Mouse (Mus musculus): ENCODE results near the gene Nsun5. TPM values are rescaled to one million over a fixed set of nuclear protein-coding genes. Genes with fewer than 3 reads are reported as not detected.

Nsun5 gene
- polyA plus RNA-seq, 1 experiment from 2014 or later, result 21.2 TPM

DNA sequence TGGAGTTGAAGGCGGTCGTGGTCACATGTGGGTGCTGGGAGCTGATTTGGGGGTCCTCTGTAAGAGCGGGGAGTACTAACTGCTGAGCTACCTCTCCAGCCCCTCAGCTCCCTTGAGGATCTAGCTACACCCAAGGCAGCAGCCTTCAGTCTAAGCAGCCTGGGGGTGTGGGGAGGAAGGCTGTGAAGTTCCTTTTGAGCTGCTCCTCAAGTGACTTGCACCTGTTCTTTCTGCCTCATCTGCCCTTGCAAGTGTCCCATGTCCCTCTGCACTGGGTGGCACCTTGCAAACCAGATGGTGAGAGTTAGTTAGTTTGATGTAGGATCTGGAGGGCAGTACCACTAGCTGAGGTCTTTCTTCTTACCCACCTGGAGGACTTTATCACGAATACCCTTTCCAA is 38.4 kb downstream of the Nsun5 start:
- Histone ChIP-seq H3K4me3 (ENCODE audit: low read length) (no peak overlapping the region), H3K9me3 (replicated peaks; ENCODE audit: control insufficient read depth, low read length) (no peaks in the 10 kb centered on the region), H3K9ac (ENCODE audit: low read length) (no peak overlapping the region), H3K4me1 (ENCODE audit: control insufficient read depth, insufficient read depth, low read length) (no peaks in the 10 kb centered on the region), H3K36me3 (ENCODE audit: control insufficient read depth, insufficient read depth) (peaks cover 11% of the 10 kb centered on the region; the same call in 1 of the 2 replicates), H3K4me2 (ENCODE audit: low read depth, low read length) (no peak overlapping the region), H3K27me3 (ENCODE audit: control insufficient read depth, insufficient read depth, low read length) (no peaks in the 10 kb centered on the region), H3K27ac (ENCODE audit: low read length) (no peak overlapping the region)
- 80% methylated on average over 4 of the region's 4 CpGs for WGBS
- ATAC-seq (replicated peaks; ENCODE audit: extremely low read depth, insufficient read depth, low FRiP score), result no peak

GRCm38 (mm10) chr5:135410266-135410665 is 40.5 kb downstream of the Nsun5 start:
- no peaks in the 10 kb centered on the region for H3K4me1 ChIP-seq (ENCODE audit: control insufficient read depth, insufficient read depth, low read length)
- H3K27me3 ChIP-seq (ENCODE audit: control insufficient read depth, insufficient read depth, low read length), result no peaks in the 10 kb centered on the region
- H3K9me3 ChIP-seq (replicated peaks; ENCODE audit: control insufficient read depth, low read length), result no peaks in the 10 kb centered on the region
- H3K36me3 ChIP-seq (ENCODE audit: control insufficient read depth, insufficient read depth), result peaks cover 24% of the 10 kb centered on the region
- ATAC-seq (replicated peaks; ENCODE audit: extremely low read depth, insufficient read depth, low FRiP score), result no peak
- no peak overlapping the region for H3K4me3 ChIP-seq (ENCODE audit: low read length)
- WGBS, result 88% methylated on average over 9 of the region's 9 CpGs
- no peak overlapping the region for H3K9ac ChIP-seq (ENCODE audit: low read length)
- H3K4me2 ChIP-seq (ENCODE audit: low read depth, low read length), result no peak overlapping the region
- H3K27ac ChIP-seq (ENCODE audit: low read length), result no peak overlapping the region

Small RNA genes within 50 kb of the gene (microRNA-seq; reads per million reads assigned to microRNA genes)
- not detected for gene Mir7033

Other genes with a start within 250 kb of the Nsun5 start
- 18.9 and 20.3 TPM in 2 replicates for gene Tbl2, start 220.3 kb upstream of the Nsun5 start, polyA plus RNA-seq (2015; fragmentation: Nextera tagmentation; extraction: Ambion mirVana)
- gene Bcl7b, start 201.7 kb upstream of the Nsun5 start, polyA plus RNA-seq (2015; fragmentation: Nextera tagmentation; extraction: Ambion mirVana), result 40.1 and 47.7 TPM in 2 replicates
- 21.1 and 22.9 TPM in 2 replicates for gene Baz1b, start 182.7 kb upstream of the Nsun5 start, polyA plus RNA-seq (2015; fragmentation: Nextera tagmentation; extraction: Ambion mirVana)
- gene Fzd9, start 118.7 kb upstream of the Nsun5 start, polyA plus RNA-seq (2015; fragmentation: Nextera tagmentation; extraction: Ambion mirVana), result 4.3 and 5.2 TPM in 2 replicates
- gene Fkbp6, start 19.9 kb upstream of the Nsun5 start, polyA plus RNA-seq (2015; fragmentation: Nextera tagmentation; extraction: Ambion mirVana), result 0.11 TPM in 1 of 2 replicates, not detected in the other
- gene Trim50, start 16.7 kb upstream of the Nsun5 start, polyA plus RNA-seq (2015; fragmentation: Nextera tagmentation; extraction: Ambion mirVana), result not detected in 2 replicates
- 7.4 and 7.6 TPM in 2 replicates for gene Pom121, start 24.6 kb downstream of the Nsun5 start, polyA plus RNA-seq (2015; fragmentation: Nextera tagmentation; extraction: Ambion mirVana)
- 20.3 and 23.5 TPM in 2 replicates for gene Hip1, start 175.2 kb downstream of the Nsun5 start, polyA plus RNA-seq (2015; fragmentation: Nextera tagmentation; extraction: Ambion mirVana)
- not detected in 2 replicates for gene Ccl26, start 193.6 kb downstream of the Nsun5 start, polyA plus RNA-seq (2015; fragmentation: Nextera tagmentation; extraction: Ambion mirVana)
- gene Ccl24, start 203.1 kb downstream of the Nsun5 start, polyA plus RNA-seq (2015; fragmentation: Nextera tagmentation; extraction: Ambion mirVana), result 4.4 and 7.3 TPM in 2 replicates

Data from heart, embryonic 16.5 days (tissue).